Mouse (Mus musculus): ENCODE measurements around the gene Ptprm.

The Ptprm gene

DNA sequence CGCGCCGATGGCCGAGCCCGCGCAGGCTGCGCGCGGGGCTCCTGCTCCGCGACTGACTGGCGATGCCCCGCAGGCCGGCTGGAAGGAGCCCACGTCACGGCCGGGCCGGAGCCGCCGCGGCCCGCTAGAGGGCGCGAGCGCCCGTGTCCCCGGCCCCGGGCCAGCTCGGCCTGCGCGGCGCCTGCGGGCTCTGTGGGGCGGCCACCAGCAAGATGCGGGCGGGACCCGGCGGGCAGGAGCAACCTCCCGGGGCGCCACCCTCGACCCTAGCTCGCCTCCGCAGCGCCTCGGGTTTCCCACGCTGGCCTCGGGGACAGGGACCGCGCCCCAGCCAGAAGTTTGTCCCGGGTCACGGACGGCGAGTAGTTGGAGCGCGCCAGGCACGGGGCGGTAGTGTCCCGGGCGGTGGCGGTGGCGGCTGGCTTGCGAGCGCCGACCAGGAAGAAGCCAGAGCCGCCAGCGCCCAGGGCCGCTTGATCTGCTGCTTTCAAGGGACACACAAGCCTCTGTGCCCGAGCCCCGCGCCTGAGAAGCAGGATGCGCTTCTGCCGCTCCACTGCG is at the start of gene Ptprm:
Gene Ptprm (minus strand): TSS at position 7 of the 561 bp plus-strand sequence.
- peak; percentile 84 for DNase-seq (ENCODE audit: low read depth, low spot score)

GRCm38 (mm10) chr17:67396205-67396604 is 41.9 kb upstream of the Ptprm start:
- DNase-seq (ENCODE audit: low read depth, low spot score), result peak; percentile 45

DNA sequence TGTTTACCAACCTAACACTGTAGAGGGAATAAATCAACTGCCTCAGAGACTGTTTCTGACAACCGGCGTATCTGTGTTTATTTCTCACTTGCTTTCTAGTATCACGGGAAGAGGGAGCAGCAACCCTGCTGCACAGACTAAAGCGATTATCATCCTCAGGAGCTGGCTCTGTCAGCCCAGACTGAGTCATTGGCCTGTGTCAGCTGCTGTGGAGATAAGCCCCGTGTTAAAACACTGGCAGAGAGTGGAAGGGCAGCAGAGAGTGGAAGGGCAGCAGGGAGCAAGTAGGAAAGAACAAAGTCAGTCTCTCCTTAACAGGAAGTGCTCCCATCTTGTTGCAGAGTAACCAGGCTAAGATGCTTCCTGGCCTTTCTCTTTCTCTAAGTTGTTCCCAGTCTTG is 36.6 kb upstream of the Ptprm start:
- peak; percentile 51 for DNase-seq (ENCODE audit: low read depth, low spot score)

DNA sequence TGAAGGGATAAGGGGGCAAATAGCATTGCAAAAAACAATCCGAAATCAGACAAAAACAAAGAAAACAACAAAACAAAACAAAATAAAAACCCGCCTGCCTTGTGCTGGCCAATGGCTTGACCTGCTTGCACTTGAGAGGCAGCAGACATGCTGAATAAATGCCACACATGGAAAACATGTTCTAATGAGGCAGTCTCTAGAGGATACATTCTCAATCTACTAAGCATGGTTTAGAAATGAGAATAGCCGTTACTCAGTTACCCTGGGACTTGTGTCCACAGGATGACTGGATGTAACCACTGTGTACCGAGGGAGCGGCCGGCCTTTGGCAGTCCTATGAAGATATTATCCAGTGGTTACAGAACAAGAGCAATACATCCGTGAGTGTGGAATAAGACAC is 33.9 kb upstream of the Ptprm start:
- no peak for DNase-seq (ENCODE audit: low read depth, low spot score)

DNA sequence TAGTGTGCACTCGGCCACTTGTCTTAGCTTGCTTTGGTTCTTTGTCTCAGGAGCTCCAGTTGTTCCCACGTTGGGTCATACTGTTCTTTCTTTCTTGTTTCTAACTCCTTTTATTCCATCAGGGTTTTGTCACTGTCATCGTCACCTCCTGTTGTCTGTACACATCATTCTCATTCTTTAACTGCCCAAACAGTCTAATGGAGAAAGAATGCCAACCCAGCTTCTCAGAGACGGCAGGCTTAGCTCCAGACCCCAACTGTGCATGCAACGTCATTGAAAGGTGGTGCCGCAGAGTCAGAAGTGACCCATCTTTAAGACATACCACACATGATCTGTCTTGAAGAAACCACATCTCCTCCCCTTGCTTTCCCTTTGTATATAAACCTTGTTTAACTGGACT is 31.0 kb upstream of the Ptprm start:
- no peak for DNase-seq (ENCODE audit: low read depth, low spot score)

DNA sequence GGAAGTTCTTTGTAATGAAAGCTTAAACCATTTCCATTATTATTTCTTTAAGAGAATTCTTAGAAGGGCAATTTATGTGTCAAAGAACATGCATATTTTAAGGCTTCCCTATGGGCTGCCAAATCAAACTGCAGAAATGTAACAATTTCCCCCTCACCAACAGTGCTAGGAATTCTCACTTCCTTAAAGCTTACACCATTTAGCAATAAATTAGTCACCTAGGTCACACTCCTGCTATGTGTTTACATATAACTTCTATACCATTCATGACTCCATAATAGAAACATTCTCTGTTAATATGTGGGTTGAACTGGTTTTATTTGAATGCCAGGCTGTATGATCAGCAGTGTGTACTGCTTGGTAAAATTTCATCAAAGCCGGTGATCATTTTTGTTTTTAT is 29.4 kb upstream of the Ptprm start:
- DNase-seq (ENCODE audit: low read depth, low spot score), result no peak

- DNase-seq (ENCODE audit: low read depth, low spot score), result no peak
Observed at GRCm38 (mm10) chr17:67381618-67382017, 27.4 kb upstream of the Ptprm start.

DNA sequence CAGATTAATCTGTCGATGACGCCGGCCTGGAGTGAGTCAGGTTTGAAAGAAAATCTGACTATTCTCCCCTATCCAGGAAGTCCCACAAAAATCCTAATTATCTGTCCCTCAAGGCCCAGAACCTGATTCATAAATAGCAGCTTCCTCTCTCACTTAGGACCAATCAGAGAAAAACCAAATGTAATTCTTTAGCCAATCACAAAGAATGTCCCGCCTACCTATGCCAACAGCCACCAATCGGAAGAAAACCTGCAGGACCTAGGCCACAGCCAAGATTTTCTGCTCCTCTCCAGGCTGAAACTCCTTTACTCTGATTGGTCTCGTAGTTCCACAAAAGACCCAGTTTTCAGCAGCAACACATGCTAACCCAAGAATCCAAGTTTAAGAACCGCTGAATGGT is 13.6 kb upstream of the Ptprm start:
- no peak for DNase-seq (ENCODE audit: low read depth, low spot score)

DNA sequence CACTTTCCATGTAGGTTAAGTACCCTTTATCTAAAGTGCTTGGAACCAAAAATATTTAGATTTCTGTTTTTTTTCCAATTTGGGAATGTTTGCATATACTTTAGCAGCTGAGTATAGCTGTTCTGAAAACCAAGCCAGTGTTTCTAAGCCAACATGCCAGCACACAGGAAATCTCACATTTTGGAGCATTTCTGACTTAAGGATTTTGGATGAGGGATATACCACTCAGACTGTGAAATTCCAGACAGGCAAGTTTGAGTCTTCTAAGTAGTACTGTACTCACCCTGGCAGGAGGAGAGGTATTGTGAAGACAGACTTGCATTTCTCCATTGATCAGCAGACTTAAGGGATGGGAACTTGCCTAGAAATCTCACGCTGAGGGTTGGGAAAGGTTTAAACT is 10.2 kb upstream of the Ptprm start:
- no peak for DNase-seq (ENCODE audit: low read depth, low spot score)

DNA sequence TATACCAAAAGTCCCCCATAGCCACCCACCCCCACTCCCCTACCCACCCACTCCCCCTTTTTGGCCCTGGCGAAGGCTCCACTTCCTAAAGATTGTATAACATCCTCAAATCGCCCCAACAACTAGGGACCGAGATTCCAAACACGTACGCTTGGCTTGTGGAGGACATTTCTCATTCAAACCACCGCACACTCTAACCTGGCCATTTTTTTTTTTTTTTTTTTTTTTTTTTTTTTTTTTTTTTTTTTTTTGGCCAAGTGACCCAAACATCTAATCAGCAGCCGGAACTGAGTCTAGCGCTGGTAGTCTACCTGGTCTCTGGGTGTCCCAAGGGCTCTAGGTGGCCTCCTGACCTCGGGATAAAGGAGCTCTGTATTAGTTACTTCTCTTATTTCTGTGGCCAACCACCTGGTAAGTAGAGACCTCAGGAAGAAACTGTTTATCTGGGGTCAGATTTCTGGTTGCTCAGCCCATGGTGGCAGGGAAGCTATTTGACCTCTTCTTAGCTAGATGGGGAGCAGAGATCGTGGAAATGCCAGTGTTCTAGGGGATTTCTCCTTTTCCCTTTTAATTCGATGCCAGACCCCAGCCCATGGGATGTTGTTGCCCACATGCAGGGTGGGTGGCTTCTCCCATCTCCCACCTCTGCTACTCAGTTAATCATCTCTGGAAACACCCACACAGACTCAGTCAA is 9.3 kb upstream of the Ptprm start:
- DNase-seq (ENCODE audit: low read depth, low spot score), result no peak

DNA sequence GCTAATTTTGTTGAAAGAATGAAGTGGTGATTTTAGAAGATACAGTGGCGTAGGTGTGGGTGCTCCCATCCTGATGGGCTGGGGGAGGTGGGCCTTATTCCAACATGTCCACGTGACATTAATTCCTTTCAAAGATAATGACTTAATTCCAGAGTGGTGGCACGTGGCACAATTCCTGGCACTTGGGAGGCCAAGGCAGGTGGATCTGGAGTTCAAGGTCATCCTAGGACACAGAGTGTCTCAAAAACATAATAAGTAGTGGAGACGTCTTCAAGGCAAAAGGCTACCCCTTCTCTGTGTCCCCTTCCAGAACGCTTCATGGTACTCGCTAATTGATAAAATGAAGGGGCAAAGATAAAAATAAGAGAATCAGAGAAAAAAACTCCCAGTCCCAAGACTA is 7.9 kb upstream of the Ptprm start:
- DNase-seq (ENCODE audit: low read depth, low spot score), result no peak

DNA sequence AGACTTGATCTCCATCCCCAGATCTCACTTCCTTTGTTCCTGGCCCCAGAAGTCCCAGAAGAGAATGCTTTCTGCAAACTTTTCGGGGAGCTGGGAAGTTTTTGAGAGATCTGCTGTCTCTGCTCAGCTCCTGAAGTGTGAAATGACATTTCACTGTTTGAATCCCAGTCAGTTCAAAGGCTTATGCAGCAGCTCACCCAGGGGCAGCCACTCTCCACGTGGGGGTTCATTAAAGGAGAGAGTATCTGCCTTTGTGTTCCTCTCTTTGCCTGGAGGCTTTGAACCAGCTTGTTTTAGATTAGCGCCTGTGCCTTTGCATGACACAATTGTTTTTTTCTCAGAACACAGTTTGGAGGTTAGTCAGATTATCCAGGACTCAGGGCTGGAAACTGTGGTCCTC is 6.3 kb upstream of the Ptprm start:
- no peak for DNase-seq (ENCODE audit: low read depth, low spot score)

GRCm38 (mm10) chr17:67359578-67359977 is 5.3 kb upstream of the Ptprm start:
- no peak for DNase-seq (ENCODE audit: low read depth, low spot score)

- no peak for DNase-seq (ENCODE audit: low read depth, low spot score)
Observed at GRCm38 (mm10) chr17:67358541-67358940, 4.3 kb upstream of the Ptprm start.

- DNase-seq (ENCODE audit: low read depth, low spot score), result no peak
Observed at GRCm38 (mm10) chr17:67357191-67357590, 2.9 kb upstream of the Ptprm start.

GRCm38 (mm10) chr17:67355251-67355650 is 994 bp upstream of the Ptprm start:
- no peak for DNase-seq (ENCODE audit: low read depth, low spot score)

DNA sequence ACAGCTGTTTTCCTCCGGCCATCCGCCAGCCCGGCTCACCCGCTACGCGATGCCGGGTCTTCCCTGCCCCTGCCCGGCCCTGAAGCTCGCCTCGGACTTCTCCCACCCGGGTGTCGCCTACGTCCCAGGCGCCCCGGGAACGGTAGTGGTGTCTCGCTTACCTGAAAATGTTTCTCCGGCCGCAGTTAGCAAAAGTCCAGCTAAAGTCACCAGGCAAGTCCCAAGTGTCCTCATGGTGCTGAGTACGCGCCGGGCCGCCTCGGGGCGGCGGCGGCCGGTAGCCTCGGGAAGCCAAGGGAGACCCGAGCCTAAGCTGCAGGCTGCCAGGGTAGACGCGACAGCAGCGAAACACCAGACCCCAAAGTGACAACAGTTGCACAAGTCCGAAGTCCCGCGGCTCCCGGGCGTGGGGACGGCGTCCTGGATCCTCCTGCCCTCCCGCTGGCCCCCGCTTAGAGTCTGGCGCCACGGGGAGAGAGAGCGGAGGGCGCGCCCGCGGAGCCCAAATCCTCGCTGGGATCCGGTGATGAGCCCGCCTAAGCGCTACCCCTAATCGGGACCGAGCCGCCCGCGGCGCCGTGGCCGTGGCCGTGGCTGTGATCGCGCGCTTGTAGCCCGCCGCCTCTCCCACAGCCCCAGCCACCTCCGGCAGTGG is 334 bp downstream of the Ptprm start:
- DNase-seq (ENCODE audit: low read depth, low spot score), result no peak

DNA sequence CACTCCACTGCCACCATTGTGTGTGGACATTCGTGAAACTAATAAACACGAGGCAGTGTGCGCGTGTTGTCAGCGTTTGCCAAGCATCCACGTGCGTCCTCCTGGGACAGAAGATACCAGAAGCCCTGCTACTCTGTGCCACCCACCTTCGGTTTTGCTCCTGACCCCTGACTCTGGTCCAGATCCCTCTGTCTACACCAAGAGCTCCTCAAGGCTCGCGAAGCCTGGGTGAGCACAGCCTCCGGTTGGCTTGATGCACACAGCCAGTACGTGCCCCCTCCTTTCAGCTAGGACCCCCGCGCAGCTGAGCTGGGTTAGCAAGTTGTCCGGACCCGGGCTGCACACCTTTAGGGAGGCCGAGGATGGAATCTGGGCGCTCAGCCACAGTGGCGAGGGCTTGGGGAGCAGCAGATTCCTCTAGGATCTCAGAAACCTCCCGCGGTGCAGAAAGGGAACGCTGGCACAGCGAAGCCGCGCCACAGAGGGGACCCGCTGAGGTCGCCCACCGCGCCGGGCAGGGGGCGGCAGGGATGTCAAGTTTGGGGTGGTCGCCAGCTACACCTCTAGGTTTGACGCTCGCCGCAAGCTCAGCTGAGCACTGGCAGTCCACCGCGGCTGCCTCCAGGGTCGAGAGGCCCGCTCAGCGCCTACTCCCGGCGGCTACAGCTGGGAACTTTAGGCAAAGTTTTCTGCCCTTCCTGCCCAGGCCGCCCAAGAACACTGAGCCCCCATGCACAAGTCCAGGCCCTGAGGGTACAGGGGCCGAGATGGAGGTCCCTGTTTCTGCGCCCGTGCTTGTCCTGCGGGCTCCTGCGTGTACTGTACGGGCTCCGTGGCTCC is 1.1 kb downstream of the Ptprm start:
- no peak for DNase-seq (ENCODE audit: low read depth, low spot score)

DNA sequence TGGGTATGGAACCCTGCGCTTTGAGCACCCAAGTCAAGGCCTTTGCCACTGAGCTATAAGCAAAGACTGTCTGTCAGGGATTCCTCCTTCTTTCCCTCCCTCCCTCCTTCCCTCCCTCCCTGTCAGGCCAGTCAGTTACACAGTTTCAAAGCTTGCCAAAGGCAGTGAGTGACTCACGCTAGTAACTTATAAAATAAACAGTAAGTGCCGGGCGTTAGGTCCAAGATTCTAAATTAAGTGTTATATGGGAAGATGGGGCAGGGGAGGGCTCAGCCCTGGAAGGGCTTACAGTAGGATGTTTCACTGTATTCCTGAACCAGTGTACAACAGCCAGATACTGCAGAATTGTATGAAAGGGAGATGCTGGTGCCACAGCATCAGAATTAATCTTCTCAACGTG is 2.8 kb downstream of the Ptprm start:
- no peak for DNase-seq (ENCODE audit: low read depth, low spot score)

- peak; percentile 37 for DNase-seq (ENCODE audit: low read depth, low spot score)
Observed at GRCm38 (mm10) chr17:67350536-67350935, 3.7 kb downstream of the Ptprm start.

- no peak for DNase-seq (ENCODE audit: low read depth, low spot score)
Observed at GRCm38 (mm10) chr17:67349594-67349993, 4.7 kb downstream of the Ptprm start.

DNA sequence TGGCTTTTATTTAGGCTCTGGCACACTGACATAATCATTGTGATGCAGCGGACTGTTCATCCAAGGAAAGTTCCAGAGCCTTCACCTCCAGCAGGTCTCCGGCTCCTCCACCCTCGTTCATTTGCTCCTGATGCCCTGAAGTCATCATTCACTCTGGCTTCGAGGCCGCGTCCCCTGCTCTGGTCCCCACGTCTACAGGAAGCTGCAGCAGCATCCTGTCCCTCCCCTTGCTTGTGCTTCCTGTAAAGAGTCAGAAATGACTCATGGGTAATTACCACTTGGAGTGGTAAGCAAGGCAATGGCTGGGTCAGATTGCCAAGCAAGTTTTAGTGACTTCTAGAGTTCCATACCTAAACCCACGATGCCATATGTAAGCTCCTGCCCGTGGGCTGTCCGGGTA is 7.3 kb downstream of the Ptprm start:
- no peak for DNase-seq (ENCODE audit: low read depth, low spot score)
